Mouse (Mus musculus): ENCODE measurements around the gene Gm9049.
"Not testable (repeated sequence)": the region's sequence is repeated elsewhere in the genome, so short reads cannot be mapped to it uniquely, and the experiment has no call there.

The Gm9049 gene

GRCm38 (mm10) chr10:118354005-118354404, at the start of gene Gm9049:
Gene Gm9049 (minus strand): TSS chr10:118354105.
- DNase-seq: not testable (repeated sequence)

GRCm38 (mm10) chr10:118399917-118400316, 46.0 kb upstream of the Gm9049 start:
- no peak for DNase-seq

- peak; percentile 54 to 75 for DNase-seq
These were observed 16.5 kb upstream of the Gm9049 start for GRCm38 (mm10) chr10:118370443-118370842.

- no peak for DNase-seq
These were observed 15.6 kb upstream of the Gm9049 start for GRCm38 (mm10) chr10:118369518-118369917.

GRCm38 (mm10) chr10:118348579-118348978, 5.3 kb downstream of the Gm9049 start, which contains the start of gene Gm9048:
Gene Gm9048 (minus strand): TSS chr10:118348679.
- DNase-seq: not testable (repeated sequence)

- not testable (repeated sequence) for DNase-seq
These were observed 10.8 kb downstream of the Gm9049 start, which contains the start of gene Gm9046 for GRCm38 (mm10) chr10:118343155-118343554. Gene Gm9046 (minus strand): TSS chr10:118343255.

- not testable (repeated sequence) for DNase-seq
These were observed 16.2 kb downstream of the Gm9049 start, which contains the start of gene Gm9045 for GRCm38 (mm10) chr10:118337731-118338130. Gene Gm9045 (minus strand): TSS chr10:118337831.

- not testable (repeated sequence) for DNase-seq
These were observed 21.6 kb downstream of the Gm9049 start, which contains the start of gene Gm9044 for GRCm38 (mm10) chr10:118332308-118332707. Gene Gm9044 (minus strand): TSS chr10:118332408.

- DNase-seq: not testable (repeated sequence)
These were observed 27.0 kb downstream of the Gm9049 start, which contains the start of gene Gm9040 for GRCm38 (mm10) chr10:118326869-118327268. Gene Gm9040 (minus strand): TSS chr10:118326969.

- no peak for DNase-seq
These were observed 34.9 kb downstream of the Gm9049 start for GRCm38 (mm10) chr10:118319024-118319423.

- DNase-seq: not testable (repeated sequence)
These were observed 51.8 kb downstream of the Gm9049 start for GRCm38 (mm10) chr10:118302133-118302532.
